Mouse (Mus musculus) C2C12 (cell line): ENCODE data around the gene Pygl.

Source experiments
- CEBPB ChIP-seq: IDR thresholded peaks from one replicate; pipeline ENCODE4 v1.6.1; 2011; ENCODE audit warnings: low read depth, mild to moderate bottlenecking, control low read depth, moderate library complexity
- CTCF ChIP-seq: IDR thresholded peaks from one replicate; pipeline ENCODE4 v1.5.1; 2011; ENCODE audit not compliant: control insufficient read depth, insufficient read depth, insufficient read length
- FOSL1 ChIP-seq: IDR thresholded peaks from one replicate; pipeline ENCODE4 v1.8.0; 2011; ENCODE audit warnings: mild to moderate bottlenecking, low read length; ENCODE audit not compliant: poor library complexity, insufficient read depth, severe bottlenecking
- MAX ChIP-seq: IDR thresholded peaks from one replicate; pipeline ENCODE4 v1.6.1; 2011; ENCODE audit warnings: mild to moderate bottlenecking, control low read depth
- MYOD1 ChIP-seq: IDR thresholded peaks from one replicate; pipeline ENCODE4 v1.6.1; 2011; ENCODE audit warnings: low read depth; ENCODE audit not compliant: control insufficient read depth, insufficient read length
- MYOG ChIP-seq: IDR thresholded peaks from one replicate; pipeline ENCODE4 v1.6.1; 2011; ENCODE audit not compliant: control insufficient read depth, insufficient read length; ENCODE audit errors: extremely low read depth
- USF1 ChIP-seq: IDR thresholded peaks from one replicate; pipeline ENCODE4 v1.6.1; 2011; ENCODE audit warnings: low read depth, mild to moderate bottlenecking, control low read depth, moderate library complexity

- no peak for TF ChIP-seq CTCF
- no peak for TF ChIP-seq CEBPB
- TF ChIP-seq USF1 = no peak
- TF ChIP-seq MAX = no peak
- TF ChIP-seq FOSL1 = no peak
- TF ChIP-seq MYOG = no peak
- no peak for TF ChIP-seq MYOD1
These were observed 35.9 kb downstream of the Pygl start for GRCm38 (mm10) chr12:70195426-70195825.
